Mouse (Mus musculus) brain, embryonic 14.5 days (tissue): ENCODE results near the gene Rpp25l.

Source experiments
- CTCF ChIP-seq: fragments of 200-500 bp; IDR thresholded peaks from 2 replicates; pipeline ENCODE4 v1.5.1; 2012; ENCODE audit warnings: inconsistent platforms, mild to moderate bottlenecking, moderate library complexity, borderline replicate concordance; ENCODE audit not compliant: insufficient read depth, insufficient read length; ENCODE audit errors: extremely low read depth
- POLR2A ChIP-seq: fragments of 200-500 bp; IDR thresholded peaks from 2 replicates; pipeline ENCODE4 v1.6.1; 2012; ENCODE audit warnings: mild to moderate bottlenecking, inconsistent platforms, borderline replicate concordance; ENCODE audit not compliant: poor library complexity, insufficient read depth, insufficient read length, severe bottlenecking; ENCODE audit errors: extremely low read depth

- no peak for TF ChIP-seq CTCF
- no peak for TF ChIP-seq POLR2A
Measured at GRCm38 (mm10) chr4:41744131-41744530, 30.8 kb upstream of the Rpp25l start.
